Mouse (Mus musculus): ENCODE data around the gene Inpp5k. TPM values are rescaled to one million over a fixed set of nuclear protein-coding genes. Genes with fewer than 3 reads are reported as not detected.

Gene Inpp5k
- polyA plus RNA-seq, 1 experiment from 2014 or later, result 17.6 TPM

DNA sequence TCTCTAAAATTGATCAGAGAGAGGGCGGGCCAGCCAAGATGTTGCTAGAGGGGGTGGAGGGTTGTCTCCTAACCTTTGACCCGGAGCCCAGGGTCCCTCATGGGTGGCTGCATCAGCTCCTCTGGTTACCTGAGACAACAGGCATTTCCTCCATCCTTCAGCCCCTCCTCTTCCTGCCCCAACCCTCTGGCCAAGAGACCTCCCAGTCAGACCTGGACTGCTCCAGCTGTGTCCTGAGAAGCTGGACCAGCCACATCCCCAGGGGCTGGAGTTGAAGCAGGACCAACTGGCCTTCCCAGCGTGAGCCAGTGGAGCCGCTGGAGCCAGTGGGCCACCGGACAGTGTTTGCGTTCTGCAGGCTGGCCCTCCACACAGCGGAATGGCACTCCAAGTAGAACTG is 19.5 kb downstream of the Inpp5k start, which contains the start of gene Myo1c:
Gene Myo1c, plus strand, starts transcription at position 194 of the 400 bp plus-strand sequence.
- Histone ChIP-seq H3K4me1 (replicated peaks) (peaks cover 35% of the 10 kb centered on the region), H3K9ac (peak within 1 kb of the TSS; percentile 81), H3K4me3 (replicated peaks) (peak within 1 kb of the TSS; percentile 68), H3K36me3 (no peaks in the 10 kb centered on the region), H3K4me2 (replicated peaks) (peak within 1 kb of the TSS; percentile 92), H3K27ac (peak within 1 kb of the TSS; percentile 93), H3K9me3 (no peaks in the 10 kb centered on the region), H3K27me3 (replicated peaks) (no peaks in the 10 kb centered on the region)
- 75% methylated on average over 7 of the region's 7 CpGs for WGBS
- no peak for ATAC-seq

DNA sequence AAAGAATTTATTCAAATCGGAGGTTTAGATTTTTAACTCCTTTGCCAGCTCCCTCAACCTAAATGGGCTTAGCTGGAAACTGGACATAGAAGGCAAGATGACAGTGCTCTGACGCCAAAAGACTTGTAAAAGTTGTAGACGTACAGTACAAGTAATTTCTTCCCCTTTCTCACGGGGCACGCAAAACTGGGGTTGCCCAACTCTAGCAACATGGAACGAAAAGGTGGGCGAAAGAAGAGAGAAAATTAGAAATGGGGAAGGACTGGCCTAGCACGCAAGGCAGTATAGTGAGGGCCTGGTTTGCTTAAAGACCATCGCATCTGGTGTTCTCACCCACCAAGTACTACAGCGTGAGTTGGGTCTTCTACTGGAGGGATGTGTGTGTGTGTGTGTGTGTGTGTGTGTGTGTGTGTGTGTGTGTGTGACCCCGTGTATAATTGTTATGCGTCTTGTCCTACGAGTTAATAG is 20.2 kb downstream of the Inpp5k start:
- Histone ChIP-seq H3K4me2 (replicated peaks) (peak overlapping the region; percentile 92), H3K9ac (peak overlapping the region; percentile 81), H3K36me3 (no peaks in the 10 kb centered on the region), H3K4me3 (replicated peaks) (peak overlapping the region; percentile 68), H3K27me3 (replicated peaks) (no peaks in the 10 kb centered on the region), H3K4me1 (replicated peaks) (peaks cover 38% of the 10 kb centered on the region), H3K27ac (peak overlapping the region; percentile 93), H3K9me3 (no peaks in the 10 kb centered on the region)
- 44% methylated on average over 13 of the region's 13 CpGs for WGBS
- ATAC-seq, result no peak

DNA sequence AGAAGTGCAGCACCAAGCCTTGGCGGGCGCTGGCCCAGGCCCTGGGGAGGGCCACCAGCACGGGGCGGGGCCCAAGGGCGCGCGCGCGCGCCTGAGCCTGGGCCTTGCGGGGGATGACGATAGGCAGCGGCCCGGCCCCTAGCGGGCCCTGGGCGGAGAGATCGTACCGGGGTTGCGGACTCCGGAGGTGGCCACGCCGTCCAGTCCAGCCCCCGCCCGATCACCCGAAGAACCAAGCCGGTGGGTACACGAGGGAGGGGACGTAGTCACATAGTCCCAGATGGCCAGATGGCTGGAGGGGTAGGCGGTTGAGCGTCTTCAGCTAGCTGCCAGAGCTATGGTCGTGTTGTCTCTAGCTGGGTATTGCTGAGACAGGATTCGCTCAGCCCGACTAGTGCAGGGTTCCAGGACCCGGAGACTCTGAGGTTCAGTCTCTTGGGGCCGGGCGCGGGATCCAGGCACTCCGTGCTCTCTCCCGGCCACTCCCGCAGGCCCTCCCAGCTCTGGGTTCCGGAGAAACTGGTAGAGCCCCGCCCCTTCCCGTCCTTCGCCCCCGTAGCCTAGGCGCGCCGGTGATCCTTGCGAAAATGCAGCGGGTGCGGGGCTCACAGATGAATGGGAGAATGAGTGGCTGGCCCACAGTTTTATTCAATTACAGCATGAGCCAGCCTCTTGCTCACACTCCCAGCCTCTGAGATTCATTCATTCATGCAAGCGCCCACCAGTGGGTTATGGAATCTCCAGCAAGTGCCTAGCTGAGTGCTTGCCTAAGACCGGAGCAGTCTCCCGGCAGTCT is 20.8 kb downstream of the Inpp5k start:
- under 1% methylated on average over 54 of the region's 54 CpGs for WGBS
- H3K4me2 ChIP-seq (replicated peaks), result peak overlapping the region; percentile 92
- no peaks in the 10 kb centered on the region for H3K9me3 ChIP-seq
- no peaks in the 10 kb centered on the region for H3K27me3 ChIP-seq (replicated peaks)
- ATAC-seq, result peak; percentile 81
- peak overlapping the region; percentile 68 for H3K4me3 ChIP-seq (replicated peaks)
- peak overlapping the region; percentile 93 for H3K27ac ChIP-seq
- H3K36me3 ChIP-seq, result no peaks in the 10 kb centered on the region
- peaks cover 43% of the 10 kb centered on the region for H3K4me1 ChIP-seq (replicated peaks)
- peak overlapping the region; percentile 81 for H3K9ac ChIP-seq

DNA sequence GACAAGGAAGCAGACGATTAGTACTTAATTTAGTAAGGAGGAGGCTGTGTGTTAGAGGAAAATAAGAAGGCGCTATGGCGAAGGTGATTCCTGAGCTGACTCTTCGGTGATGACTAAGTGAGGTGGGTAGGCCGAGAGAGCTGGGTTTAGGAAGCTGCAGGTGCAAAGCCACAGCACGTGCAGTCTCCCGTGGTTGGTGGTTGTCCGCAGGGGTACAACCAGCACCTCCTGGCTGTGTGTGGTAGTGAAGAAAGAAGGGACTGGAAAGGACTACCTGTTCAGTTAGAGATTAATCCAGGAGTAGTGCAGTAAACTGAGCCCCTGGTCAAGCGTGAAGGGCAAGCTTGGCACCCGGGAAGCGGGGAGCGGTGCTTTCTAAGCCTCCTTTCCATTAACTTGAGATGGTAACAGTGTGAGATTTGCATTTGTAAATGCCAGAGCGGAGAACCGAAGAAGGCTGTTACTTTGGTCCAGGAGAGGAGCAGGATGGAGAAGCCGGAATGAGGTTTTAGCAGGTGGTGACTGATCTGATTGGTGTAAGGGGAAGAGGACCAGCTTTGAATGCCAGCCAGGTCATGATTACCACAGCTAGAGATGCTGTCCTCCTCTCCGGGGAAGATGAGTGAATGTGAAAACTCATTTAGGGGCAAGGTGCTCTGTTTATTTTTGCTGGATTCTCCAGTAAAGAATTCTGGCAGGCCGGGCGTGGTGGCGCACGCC is 21.6 kb downstream of the Inpp5k start:
- Histone ChIP-seq H3K9ac (peak overlapping the region; percentile 81), H3K4me3 (replicated peaks) (peak overlapping the region; percentile 68), H3K9me3 (no peaks in the 10 kb centered on the region), H3K27me3 (replicated peaks) (no peaks in the 10 kb centered on the region), H3K36me3 (no peaks in the 10 kb centered on the region), H3K4me1 (replicated peaks) (peaks cover 50% of the 10 kb centered on the region), H3K4me2 (replicated peaks) (peak overlapping the region; percentile 92), H3K27ac (peak overlapping the region; percentile 93)
- ATAC-seq, result no peak
- WGBS, result 28% methylated on average over 20 of the region's 20 CpGs

DNA sequence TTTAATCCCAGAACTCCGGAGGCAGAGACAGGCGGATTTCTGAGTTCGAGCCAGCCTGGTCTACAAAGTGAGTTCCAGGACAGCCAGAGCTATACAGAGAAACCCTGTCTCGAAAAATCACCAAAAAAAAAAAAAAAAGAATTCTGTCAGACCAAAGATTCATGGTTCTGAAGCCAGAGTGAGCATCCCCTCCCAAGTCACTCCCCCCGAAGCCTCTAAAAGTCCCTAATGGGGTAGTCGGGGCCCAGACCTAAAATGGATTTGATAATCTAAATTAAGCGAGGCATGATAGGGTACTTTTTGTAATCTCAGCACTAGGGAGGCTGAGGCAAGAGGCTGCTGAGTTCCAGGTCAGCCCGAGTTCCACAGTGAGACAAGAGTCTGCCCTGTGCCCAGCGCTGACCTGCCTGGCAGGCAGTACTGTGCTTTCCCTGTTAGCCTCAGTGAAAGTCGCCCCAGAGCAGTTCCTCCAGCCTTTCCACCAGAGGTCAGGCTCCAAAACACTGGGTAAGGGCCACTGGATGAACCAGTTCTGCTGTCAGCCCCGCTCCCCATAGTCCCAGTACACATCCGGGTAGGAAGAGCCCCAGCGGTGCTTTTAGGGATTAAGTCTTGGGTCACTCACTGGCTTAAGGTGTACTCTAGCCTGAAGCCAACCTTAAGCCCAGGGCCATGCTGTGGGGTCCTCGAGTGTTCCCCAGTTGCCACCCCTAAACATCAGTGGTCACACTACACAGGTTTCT is 22.3 kb downstream of the Inpp5k start:
- no peak for ATAC-seq
- peaks cover 50% of the 10 kb centered on the region for H3K4me1 ChIP-seq (replicated peaks)
- peak overlapping the region; percentile 63; the same call in 1 of the 2 replicates for H3K9ac ChIP-seq
- peak overlapping the region; percentile 86 for H3K27ac ChIP-seq
- H3K36me3 ChIP-seq, result peaks cover 2% of the 10 kb centered on the region; the same call in 1 of the 2 replicates
- H3K9me3 ChIP-seq, result no peaks in the 10 kb centered on the region
- H3K27me3 ChIP-seq (replicated peaks), result no peaks in the 10 kb centered on the region
- peak overlapping the region; percentile 68 for H3K4me3 ChIP-seq (replicated peaks)
- 39% methylated on average over 14 of the region's 14 CpGs for WGBS
- H3K4me2 ChIP-seq (replicated peaks), result peak overlapping the region; percentile 92

DNA sequence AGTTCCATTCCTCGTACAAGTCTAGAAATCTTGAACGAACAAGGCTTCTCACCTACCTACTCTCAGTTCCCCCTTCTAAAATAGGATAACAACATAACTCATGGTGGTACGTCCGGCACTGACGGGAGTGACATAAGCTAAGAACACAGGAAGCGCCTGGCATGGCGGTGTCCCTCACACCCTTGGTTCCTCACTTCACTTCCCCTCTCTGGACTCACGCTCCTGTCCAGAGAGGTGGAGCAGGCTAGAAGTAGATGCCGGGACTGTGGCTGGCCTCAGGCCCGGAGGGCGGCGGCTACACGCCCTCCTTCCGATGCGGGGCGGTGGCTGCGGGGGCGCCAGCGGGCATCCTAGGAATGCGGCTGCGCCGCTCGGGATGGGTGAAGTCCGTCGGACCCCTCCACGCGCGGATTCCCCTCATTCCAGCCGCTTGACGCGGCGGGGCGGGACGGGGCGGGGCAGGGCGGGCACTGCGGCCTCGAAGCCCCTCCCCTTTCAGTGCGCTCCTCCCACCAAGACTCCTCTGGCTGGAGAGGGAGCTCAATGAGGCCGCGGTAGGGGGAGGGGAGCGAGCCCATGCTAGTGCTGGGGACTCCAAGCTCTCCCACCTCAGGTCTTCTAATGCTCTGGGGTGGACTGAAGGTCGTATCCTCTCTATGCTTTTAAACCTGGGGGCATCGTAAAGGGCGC is 23.1 kb downstream of the Inpp5k start:
- Histone ChIP-seq H3K4me3 (replicated peaks) (peak overlapping the region; percentile 67), H3K27ac (peak overlapping the region; percentile 86), H3K9ac (peak overlapping the region; percentile 63), H3K9me3 (no peaks in the 10 kb centered on the region), H3K36me3 (peaks cover 7% of the 10 kb centered on the region; the same call in 1 of the 2 replicates), H3K4me1 (replicated peaks) (peaks cover 50% of the 10 kb centered on the region), H3K27me3 (replicated peaks) (no peaks in the 10 kb centered on the region), H3K4me2 (replicated peaks) (peak overlapping the region; percentile 92)
- WGBS, result under 1% methylated on average over 39 of the region's 45 CpGs
- peak; percentile 76 for ATAC-seq

DNA sequence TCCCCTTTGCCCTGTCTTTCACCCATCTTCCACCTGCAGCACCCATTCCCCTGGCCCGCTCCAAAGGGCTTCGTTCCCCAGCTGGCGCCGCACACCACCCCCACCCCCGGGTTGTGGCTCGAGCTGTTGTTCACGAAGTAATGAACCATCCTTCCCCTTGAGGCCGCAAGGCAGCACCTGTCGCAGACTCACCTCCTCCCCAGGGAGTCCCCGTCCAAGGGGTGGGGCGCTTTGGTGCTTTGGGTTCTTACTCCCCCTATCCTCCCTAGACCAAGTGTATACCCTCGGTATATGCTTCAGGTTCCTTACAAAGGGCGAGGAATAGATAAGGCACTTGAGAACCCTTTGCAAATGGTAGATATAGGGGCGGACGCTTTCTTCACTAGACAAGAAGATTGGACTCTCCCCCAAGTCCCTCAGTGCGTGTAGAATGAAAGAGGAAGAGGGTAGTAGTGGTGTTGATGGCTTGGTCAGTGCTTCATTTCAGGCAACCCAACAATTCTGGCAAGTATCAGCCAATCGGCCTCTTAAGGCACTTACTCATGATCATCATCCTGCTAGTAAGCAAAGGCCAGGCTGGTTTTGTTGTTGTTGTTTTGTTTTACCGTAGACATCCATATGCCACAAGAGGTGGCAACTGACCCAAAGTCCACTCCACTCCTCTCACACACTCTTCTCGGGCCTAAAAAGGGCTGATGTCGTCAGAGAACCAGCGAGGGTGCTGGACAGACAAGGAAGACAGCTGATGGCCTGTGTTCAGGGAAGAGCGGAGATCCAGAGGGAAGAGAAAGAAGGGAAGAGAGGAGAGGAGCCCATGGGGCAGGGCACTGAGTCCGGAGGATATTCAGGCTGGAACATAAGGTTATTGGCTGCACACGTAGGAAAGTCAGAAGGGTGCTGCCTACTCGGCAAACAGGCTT is 23.9 kb downstream of the Inpp5k start:
- Histone ChIP-seq H3K36me3 (peaks cover 7% of the 10 kb centered on the region; the same call in 1 of the 2 replicates), H3K4me1 (replicated peaks) (peaks cover 50% of the 10 kb centered on the region), H3K27me3 (replicated peaks) (no peaks in the 10 kb centered on the region), H3K9me3 (no peaks in the 10 kb centered on the region), H3K4me3 (replicated peaks) (peak overlapping the region; percentile 70), H3K4me2 (replicated peaks) (peak overlapping the region; percentile 92), H3K27ac (peak overlapping the region; percentile 86), H3K9ac (peak overlapping the region; percentile 74)
- no peak for ATAC-seq
- 48% methylated on average over 25 of the region's 25 CpGs for WGBS

DNA sequence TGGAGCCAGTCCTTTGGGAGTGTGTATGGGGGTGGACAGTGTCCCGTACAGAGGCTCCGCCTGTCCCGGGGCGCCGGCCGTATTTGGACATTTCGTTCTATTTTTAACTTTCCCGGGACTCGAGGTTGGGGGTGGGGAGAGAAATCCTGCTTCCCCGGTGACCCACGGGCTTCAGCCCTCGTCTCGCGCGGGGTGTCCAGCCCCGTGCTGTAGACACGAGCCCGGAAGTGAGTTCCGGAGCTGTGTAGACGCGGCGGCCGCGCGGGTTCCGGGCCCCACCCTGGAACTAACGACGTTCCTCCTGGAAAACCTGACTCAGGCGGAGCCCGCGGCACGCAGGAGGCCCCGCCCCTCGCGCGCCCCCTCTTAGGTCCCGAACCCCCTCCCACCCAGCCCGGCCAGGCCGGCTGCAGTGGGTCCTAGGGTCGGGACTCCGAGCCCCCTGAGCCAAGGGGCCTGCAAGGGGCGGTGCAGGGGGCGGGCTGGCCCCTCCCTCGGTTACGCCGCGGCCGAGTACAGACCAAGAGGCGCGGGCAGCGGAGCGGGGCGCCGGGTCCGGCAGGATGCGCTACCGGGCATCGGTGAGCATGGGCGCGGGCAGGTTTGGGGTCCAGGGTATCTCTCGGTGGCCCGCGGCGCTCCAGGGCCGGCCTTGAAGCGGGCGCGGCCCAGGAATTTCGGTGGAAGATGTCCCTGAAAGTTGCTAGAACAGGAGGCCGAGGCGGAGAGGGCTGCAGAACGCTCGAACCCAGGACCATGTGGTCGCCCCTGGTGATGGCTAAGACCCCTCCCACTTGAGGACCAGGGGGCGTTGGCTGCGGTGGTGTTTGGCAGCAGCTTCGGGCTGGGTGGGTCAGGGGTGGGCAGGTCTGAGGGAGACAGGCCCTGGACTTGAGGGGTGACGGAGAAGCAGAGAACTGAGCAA is 25.1 kb downstream of the Inpp5k start:
- Histone ChIP-seq H3K9ac (peak overlapping the region; percentile 74), H3K27me3 (replicated peaks) (no peaks in the 10 kb centered on the region), H3K9me3 (no peaks in the 10 kb centered on the region), H3K4me3 (replicated peaks) (peak overlapping the region; percentile 70), H3K4me2 (replicated peaks) (peak overlapping the region; percentile 92), H3K27ac (peak overlapping the region; percentile 86), H3K36me3 (peaks cover 15% of the 10 kb centered on the region), H3K4me1 (replicated peaks) (peaks cover 46% of the 10 kb centered on the region)
- 2% methylated on average over 77 of the region's 78 CpGs for WGBS
- peak; percentile 52 for ATAC-seq

DNA sequence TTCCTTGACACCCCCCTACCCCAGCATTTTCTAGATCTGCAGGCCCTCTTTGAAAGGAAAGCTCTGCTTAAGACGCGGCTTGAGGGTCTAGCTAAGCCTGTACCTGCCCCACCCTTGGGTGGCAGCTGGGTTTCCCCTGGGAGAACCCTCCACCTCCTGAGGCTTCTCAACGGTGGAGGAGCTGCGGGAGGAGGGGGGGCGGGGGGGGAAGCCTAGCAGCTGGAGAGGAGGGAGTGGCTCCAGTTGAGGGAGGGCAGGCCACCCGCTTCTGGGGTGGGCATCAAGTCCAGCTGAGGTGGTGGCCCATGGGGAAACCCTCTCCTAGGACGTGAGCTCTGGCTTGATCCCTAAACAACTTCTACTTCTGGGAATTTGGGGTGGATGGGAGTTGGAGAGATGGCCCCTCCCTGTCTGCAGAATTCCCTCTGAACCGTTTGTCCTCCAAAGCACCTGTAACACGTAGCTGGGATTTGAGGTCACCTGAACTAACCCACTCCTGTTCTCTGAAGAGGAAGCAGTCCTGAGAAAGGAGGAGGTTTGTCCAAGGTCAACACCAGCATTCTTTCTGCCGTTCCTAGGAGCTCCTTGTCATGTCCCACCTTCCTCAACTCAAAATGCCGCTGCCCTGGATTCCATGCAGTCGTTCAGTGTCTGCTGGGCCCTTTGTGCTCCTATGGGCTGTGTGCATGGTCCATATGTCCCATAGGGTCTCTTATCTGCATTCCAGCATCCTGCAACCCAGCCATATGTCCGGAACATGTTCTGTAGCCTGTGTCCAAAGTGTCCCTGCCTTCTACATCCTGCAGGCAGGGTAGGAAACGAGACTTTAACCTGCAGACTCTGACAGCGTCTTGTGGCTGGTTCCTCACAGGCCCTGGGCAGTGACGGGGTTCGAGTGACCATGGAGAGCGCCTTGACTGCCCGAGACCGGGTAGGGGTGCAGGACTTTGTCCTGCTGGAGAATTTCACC is 26.1 kb downstream of the Inpp5k start:
- Histone ChIP-seq H3K36me3 (peaks cover 24% of the 10 kb centered on the region), H3K27ac (peak overlapping the region; percentile 86; the same call in 1 of the 2 replicates), H3K9ac (peak overlapping the region; percentile 74), H3K4me2 (replicated peaks) (peak overlapping the region; percentile 92), H3K4me1 (replicated peaks) (peaks cover 46% of the 10 kb centered on the region), H3K4me3 (replicated peaks) (peak overlapping the region; percentile 70), H3K27me3 (replicated peaks) (no peaks in the 10 kb centered on the region), H3K9me3 (no peaks in the 10 kb centered on the region)
- 50% methylated on average over 20 of the region's 20 CpGs for WGBS
- no peak for ATAC-seq

All from intestine, embryonic 15.5 days (tissue).